11 mouse cellular contexts compared by ENCODE assay signal in the genomic region with DNA sequence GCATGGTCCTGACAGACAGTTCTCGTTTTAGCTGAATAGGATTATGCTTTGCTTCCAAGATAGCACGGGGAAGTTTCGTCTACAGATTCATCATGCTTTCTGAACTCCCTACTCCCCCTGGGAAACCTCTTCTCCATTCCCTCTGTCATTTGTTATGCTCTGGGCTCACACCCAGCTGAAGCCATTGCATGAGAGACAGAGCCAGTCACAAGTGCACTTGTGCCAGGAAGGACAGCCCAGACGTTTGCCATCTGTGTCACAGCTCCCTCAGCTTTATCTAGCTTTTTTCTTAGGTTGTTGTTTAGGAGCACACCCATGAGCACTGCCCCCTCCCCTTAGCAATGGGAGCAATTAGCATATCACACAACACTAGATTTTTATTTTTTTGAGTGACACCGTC.
DNase-seq lines count a peak whose midpoint lies in the region; ATAC-seq lines count a peak whose summit lies in the region.
"Had no signal": no experiment of that assay in that cellular context is flagged by ENCODE, and none has a peak within 500 bp of the region (broad histone marks: within the 10 kb centered on the region; RNA-seq: fewer than 3 reads in every experiment).

No protein-coding gene starts in this region.

- WGBS in hindbrain, embryonic 15.5 days: 33% methylated on average over 5 of the region's 5 CpGs
- 65% methylated on average over 5 of the region's 5 CpGs for WGBS in hindbrain, embryonic 11.5 days

- no peak for DNase-seq in hindbrain, embryonic 11.5 days (ENCODE audit: low spot score)
- DNase-seq in cerebellum, adult 18-20 months: peak; percentile 68 to 84
- DNase-seq in cerebellum, postnatal 36 days: peak; percentile 65 to 68
- peak; percentile 32 for DNase-seq in lung, postnatal 14 days
- no peak for DNase-seq in kidney, postnatal 36 days
- no peak for DNase-seq in left cerebral cortex, adult 11 months (ENCODE audit: low spot score)
- no peak for DNase-seq in T-cell, adult 2 months (ENCODE audit: low spot score)
- DNase-seq: layer of hippocampus, postnatal 36 days; liver, postnatal 0 days had no signal

- peak; percentile 86 for ATAC-seq in hindbrain, embryonic 15.5 days (ENCODE audit: low FRiP score, low read depth)
- no peak for ATAC-seq in hindbrain, embryonic 11.5 days (ENCODE audit: low FRiP score)
- ATAC-seq: inflammation-experienced regulatory T-cells, adult 6 months; liver, postnatal 0 days had no signal

- H3K4me1 ChIP-seq in hindbrain, embryonic 15.5 days (replicated peaks): peaks cover 11% of the 10 kb centered on the region
- H3K4me1 ChIP-seq in hindbrain, embryonic 11.5 days (replicated peaks; ENCODE audit: control insufficient read depth, insufficient read depth, low read length): no peaks in the 10 kb centered on the region

- no peak overlapping the region for H3K9ac ChIP-seq in hindbrain, embryonic 15.5 days
- H3K9ac ChIP-seq in hindbrain, embryonic 11.5 days (ENCODE audit: low read depth, low read length): no peak overlapping the region
- H3K9ac ChIP-seq: liver, postnatal 0 days had no signal

- no peaks in the 10 kb centered on the region for H3K9me3 ChIP-seq in hindbrain, embryonic 15.5 days
- H3K9me3 ChIP-seq in hindbrain, embryonic 11.5 days (ENCODE audit: control insufficient read depth, low read length): no peaks in the 10 kb centered on the region

- H3K4me2 ChIP-seq in hindbrain, embryonic 15.5 days: no peak overlapping the region
- no peak overlapping the region for H3K4me2 ChIP-seq in hindbrain, embryonic 11.5 days (replicated peaks; ENCODE audit: low read depth, low read length)

- H3K27me3 ChIP-seq in hindbrain, embryonic 15.5 days: no peaks in the 10 kb centered on the region
- H3K27me3 ChIP-seq in hindbrain, embryonic 11.5 days (ENCODE audit: control insufficient read depth, insufficient read depth, low read length): no peaks in the 10 kb centered on the region

- no peak overlapping the region; the same call in 1 of the 2 replicates for H3K27ac ChIP-seq in hindbrain, embryonic 15.5 days (replicated peaks)
- H3K27ac ChIP-seq in hindbrain, embryonic 11.5 days (ENCODE audit: low read depth, low read length): no peak overlapping the region

- no peaks in the 10 kb centered on the region for H3K36me3 ChIP-seq in hindbrain, embryonic 15.5 days
- H3K36me3 ChIP-seq in hindbrain, embryonic 11.5 days (ENCODE audit: control insufficient read depth, insufficient read depth, low read length): no peaks in the 10 kb centered on the region

- H3K4me3 ChIP-seq in hindbrain, embryonic 15.5 days: no peak overlapping the region
- no peak overlapping the region for H3K4me3 ChIP-seq in hindbrain, embryonic 11.5 days (ENCODE audit: low read depth, low read length)

Comparison
In these comparisons a context has a peak if more than half of its experiments do, and no peak if none do; other contexts are left out.
1. DNase-seq: peak in cerebellum, adult 18-20 months (2 of 2), cerebellum, postnatal 36 days (2 of 2) and lung, postnatal 14 days (single experiment); none in hindbrain, embryonic 11.5 days (single experiment), kidney, postnatal 36 days (0 of 2), left cerebral cortex, adult 11 months (single experiment) and T-cell, adult 2 months (single experiment).